Mouse (Mus musculus) erythroblast, adult 5-6 weeks (primary cell): Measurements from ENCODE around the gene Trim10. TPM values are rescaled to one million over a fixed set of nuclear protein-coding genes. Genes with fewer than 3 reads are reported as not detected.
"Not testable (repeated sequence)": the region's sequence is repeated elsewhere in the genome, so short reads cannot be mapped to it uniquely, and the experiment has no call there.

Experiments
- ATAC-seq: replicated peaks from 2 replicates; pipeline ENCODE4 v1.8.0; 2016; ENCODE audit warnings: moderate number of reproducible peaks, mild to moderate bottlenecking, moderate TSS enrichment, inconsistent platforms; ENCODE audit not compliant: poor library complexity, low FRiP score, severe bottlenecking
- total RNA-seq, 2 experiments: library from RNA; stranded (forward) in 1 of 2; stranded (reverse) in 1 of 2; fragments of 150-400 nt in 1 of 2; fragments of 200-764, 138-1000 nt in 1 of 2; gene quantifications; 2 replicates each; pipeline versions ENCODE4 v1.2.3 to v1.2.4; 2015 to 2017; ENCODE audit warnings: low replicate concordance in 2 of 2

Gene Trim10
- total RNA-seq, 2 experiments from 2014 or later = 592 to 1,227 TPM

- peak; percentile 62; the same call in 1 of the 2 replicates for ATAC-seq
Measured at GRCm38 (mm10) chr17:36855484-36855883, 13.9 kb upstream of the Trim10 start.

DNA sequence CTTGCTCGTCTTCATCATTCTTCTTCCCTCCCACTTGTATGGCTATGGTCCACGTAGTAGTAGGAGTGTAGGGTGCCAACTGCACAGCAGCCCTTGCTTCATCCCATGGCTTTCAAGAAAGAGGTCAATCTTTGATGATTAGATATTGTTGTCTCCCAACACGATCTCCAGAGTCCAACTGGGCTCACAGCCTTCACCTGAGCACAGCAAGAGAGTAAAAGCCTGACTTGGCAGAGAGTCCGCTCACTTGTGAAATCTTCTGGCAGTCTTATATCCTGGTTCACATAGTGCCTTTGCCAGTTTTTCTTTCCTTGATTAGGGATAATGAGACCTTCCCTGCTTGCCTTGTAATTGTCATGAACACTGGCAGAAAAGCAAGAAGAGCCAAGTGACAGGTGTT lies 13.1 kb upstream of the Trim10 start:
- no peak for ATAC-seq

- no peak for ATAC-seq
Measured at GRCm38 (mm10) chr17:36858181-36858580, 11.2 kb upstream of the Trim10 start.

- no peak for ATAC-seq
Measured at GRCm38 (mm10) chr17:36861680-36862079, 7.7 kb upstream of the Trim10 start.

DNA sequence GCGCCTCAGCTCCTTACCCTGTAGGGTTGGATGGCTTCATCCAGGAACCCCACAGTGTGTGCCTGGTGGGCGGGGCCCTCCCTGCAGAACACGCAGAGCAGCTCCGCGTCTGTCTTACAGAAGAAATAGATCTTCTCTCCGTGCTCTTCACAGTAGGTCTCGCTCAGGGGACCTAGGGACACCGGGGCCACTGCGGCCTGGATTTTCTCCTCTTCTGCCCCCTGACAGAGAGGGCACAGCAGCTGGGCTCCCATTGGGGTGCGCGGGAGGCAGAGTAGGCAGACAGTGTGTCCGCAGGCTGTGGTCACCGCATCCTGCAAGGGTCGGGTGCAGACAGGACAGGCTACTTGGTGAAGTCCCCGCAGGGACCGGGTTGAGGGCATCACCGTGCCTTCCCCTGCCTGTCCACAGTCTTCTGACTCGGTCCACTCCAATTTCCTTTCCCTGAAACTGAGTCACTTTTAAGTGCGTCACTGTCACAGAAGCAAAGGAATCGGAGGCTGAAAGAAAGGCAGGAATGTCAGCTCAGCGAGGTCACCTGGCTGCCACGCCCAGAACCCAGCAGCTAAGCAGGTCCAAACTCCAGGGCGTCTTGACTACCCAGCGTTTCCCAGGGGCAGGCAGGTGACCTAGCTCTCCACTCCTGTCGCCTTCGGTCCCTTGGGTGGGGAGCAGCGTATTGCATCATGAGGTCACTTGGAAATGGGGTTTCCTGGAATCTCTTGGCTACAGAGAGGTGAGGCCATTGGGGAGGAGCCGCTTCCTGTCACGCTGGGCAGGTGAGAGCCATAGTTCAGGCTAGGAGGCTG lies 2.5 kb upstream of the Trim10 start, which contains the start of gene Trim15:
TSS of gene Trim15 (minus strand) at position 492 of the 809 bp plus-strand sequence.
- peak; percentile 34 for ATAC-seq

GRCm38 (mm10) chr17:36868836-36869235 lies 538 bp upstream of the Trim10 start:
- no peak for ATAC-seq

DNA sequence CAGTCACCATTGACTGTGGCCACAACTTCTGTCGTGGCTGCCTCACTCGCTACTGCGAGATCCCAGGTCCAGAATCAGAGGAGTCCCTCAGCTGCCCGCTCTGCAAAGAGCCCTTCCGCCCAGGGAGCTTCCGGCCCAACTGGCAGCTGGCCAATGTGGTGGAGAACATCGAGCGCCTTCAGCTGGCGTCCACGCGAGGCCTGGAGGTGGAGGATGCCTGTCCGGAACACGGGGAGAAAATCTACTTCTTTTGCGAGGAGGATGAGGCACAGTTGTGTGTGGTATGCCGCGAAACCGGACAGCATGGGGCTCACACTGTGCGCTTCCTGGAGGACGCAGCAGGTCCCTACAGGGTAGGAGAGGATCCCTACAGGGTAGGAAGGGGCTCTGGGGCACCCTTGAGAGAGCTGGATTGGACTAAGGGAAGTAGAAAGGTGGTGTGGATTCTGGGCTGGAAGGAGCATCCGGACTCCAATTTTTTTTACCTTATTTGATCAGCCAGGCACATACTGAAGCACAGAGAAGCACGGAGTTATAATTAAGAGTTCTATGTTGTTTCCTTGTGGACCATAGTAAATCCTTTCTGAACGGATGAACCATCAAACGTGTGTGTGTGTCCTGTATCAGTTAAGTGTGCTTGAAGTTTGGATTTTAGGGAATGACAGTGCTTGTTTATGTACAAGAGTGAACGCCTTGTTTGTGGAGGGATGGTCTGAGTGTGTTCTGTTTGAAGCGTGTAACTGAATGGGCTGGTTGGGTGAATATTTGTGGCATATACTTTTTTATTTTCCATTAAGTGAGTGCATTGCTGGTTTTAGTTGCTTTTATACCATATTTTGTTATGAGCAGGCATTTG lies 809 bp downstream of the Trim10 start:
- peak; percentile 55 for ATAC-seq

GRCm38 (mm10) chr17:36874636-36875035 lies 5.3 kb downstream of the Trim10 start:
- no peak for ATAC-seq

DNA sequence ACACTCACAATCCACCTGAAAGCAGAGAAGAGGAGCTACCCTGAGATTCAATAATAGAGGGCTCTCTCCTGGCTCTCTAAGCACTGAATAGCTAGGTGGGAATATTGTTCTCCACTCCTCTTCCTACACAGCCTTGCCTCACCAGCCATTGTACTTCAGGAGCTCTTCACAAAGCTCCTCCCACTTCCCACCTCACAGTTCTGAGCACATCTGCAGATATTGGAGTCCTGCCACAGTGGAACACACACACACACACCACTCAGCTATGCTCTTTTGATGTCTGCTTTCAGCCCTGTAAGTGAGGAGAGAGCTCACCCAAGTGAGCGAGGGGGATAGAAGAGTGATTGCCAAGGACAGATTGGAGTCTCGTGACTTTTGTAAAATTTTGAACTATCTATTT lies 14.0 kb downstream of the Trim10 start:
- no peak for ATAC-seq

GRCm38 (mm10) chr17:36885132-36885790 lies 15.9 kb downstream of the Trim10 start:
- ATAC-seq = no peak

DNA sequence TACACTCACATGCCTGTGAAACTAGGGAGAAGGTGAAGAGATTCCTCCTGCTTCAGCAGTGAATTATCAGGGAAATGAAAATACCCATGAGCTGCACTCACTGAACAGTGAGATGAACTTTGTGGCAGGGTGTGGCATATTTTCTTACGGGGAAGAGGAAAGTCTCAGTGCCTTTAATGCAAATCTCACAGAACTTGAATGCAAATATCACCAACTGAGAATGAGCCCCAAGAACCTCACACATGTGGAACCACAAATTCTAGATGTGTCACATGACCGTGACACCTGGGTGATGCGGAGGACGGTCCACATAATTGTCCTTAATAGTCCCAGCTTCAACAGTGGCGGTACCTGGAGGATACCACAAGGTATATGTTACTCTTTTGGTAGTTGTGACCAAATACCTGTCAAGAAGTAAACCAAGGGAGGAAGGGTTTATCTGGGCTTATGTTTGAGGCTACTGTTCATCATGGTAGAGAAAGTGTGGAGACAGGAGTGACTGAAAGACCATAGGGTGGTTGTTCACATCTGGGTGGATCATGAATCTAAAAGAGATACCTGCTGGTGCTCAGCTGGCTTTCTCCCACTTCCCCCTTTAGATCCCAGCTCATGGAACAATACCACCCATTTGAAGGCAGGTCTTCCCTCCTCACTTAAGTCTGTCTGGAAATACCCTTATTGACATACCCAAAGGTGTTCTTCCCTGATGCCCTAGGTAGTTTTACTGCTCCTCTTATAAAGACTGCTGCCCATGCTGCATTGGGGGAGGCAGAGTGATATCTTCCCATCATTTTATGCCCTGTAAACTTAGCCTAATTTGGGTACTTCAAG lies 20.9 kb downstream of the Trim10 start, which contains the start of gene Trim40:
TSS of gene Trim40 (minus strand) at position 51 of the 831 bp plus-strand sequence.
- ATAC-seq = no peak

- not testable (repeated sequence) for ATAC-seq
Measured at GRCm38 (mm10) chr17:36891496-36891895, 22.1 kb downstream of the Trim10 start.

GRCm38 (mm10) chr17:36892362-36892761 lies 23.0 kb downstream of the Trim10 start:
- peak; percentile 82 for ATAC-seq

DNA sequence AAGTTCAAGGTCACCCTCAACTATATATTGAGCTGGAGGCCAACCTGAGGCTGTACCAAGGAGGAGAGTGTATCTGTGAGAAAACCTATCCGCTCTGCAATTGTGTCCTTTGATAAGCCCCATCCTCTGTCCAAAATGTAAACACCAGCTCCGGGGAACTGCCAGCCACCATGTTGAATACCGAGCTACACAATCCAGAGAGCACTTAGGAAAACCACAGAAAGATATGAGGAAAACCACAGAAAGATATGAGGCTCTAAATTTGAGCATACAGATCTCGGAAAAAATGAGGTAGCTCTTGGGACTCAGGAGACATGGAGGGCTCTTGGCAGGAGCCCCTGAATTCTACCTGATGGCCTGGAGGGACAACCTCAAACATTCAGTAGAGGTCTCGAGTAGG lies 24.0 kb downstream of the Trim10 start:
- ATAC-seq = no peak

- peak; percentile 74 for ATAC-seq
Measured at GRCm38 (mm10) chr17:36896583-36896982, 27.2 kb downstream of the Trim10 start.

DNA sequence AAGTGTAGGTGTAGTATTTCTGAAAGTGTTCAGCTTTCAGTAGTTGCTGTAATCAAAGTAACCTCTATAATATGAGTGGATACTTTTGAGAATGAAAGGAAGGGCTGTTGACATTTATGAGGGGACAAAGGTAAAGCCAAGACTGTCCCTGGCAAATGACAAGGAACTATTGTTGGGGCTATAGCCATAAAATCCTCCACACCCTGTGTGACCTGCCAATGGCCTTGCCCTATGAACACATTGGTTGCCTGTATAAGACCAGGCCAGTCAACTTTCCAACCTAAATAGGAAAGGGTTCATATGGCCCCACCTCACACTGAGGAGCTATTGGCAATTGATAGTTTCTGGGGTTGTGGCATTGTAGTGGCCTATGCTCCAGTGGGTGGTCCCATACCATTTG lies 27.7 kb downstream of the Trim10 start:
- no peak for ATAC-seq

- no peak for ATAC-seq
Measured at GRCm38 (mm10) chr17:36897552-36898205, 28.3 kb downstream of the Trim10 start, which contains the start of gene Trim31. Trim31 (plus strand) TSS chr17:36898118.

- no peak for ATAC-seq
Measured at GRCm38 (mm10) chr17:36899376-36899775, 30.0 kb downstream of the Trim10 start.

DNA sequence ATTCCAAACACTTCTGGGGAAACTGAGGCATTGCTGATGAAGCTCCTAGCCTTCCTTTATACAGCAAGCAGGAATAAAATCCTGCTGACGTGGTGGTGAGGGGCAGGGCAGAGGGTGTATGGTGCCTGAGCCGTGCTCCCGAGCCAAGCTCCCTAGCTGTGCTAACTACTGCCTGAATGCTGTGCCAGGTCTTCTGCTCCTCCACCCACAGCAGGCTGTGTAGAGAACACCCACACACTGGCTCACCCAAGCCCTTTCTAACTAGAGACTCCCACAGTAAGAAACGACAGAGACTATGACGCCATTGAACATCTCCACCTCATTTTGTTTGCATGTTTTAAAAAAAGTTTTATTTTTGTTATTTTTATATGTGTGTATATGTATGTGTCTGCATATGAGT lies 30.6 kb downstream of the Trim10 start:
- ATAC-seq = no peak
